Mouse (Mus musculus): ENCODE results near the gene Pou4f1. TPM values are rescaled to one million over a fixed set of nuclear protein-coding genes. Genes with fewer than 3 reads are reported as not detected.
A peak's percentile ranks its signal among the peaks of the same experiment; 100 is the strongest.

The Pou4f1 gene
- polyA plus RNA-seq, 1 experiment from 2014 or later: 1.5 TPM

DNA sequence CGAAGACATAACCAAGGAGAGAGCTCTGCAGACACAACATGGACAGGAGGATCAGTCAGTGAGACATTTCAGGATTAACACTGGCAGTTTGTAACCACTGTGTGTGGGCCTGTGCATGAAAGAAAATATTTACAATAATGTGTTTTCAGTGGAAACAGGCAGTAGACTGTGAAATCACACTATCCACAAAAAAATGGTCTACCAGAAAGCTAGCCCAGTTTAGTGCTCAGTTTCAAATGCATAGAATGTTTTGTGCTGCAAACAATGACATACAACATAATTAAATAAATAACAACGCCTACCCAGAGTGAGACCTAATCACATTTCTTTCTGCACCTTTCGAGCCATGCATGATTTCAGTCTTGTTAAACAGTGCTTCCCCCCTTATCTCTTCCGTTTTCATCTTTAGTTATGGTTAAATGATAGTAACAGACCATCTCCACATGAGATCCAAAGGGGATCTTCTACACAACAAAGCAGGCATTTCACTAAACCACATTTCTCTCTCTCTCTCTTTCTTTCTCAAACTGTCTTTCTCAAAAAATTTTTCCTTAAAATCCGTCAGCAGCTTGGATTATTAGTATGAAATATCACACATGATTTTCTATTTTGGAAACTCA is 4.1 kb downstream of the Pou4f1 start:
- Histone ChIP-seq H3K4me1 (peaks cover 50% of the 10 kb centered on the region), H3K36me3 (replicated peaks) (no peaks in the 10 kb centered on the region), H3K9me3 (no peaks in the 10 kb centered on the region), H3K4me3 (no peak overlapping the region), H3K27ac (no peak overlapping the region), H3K27me3 (ENCODE audit: poor library complexity, severe bottlenecking) (peaks cover 100% of the 10 kb centered on the region)
- WGBS: 2% methylated on average over 5 of the region's 5 CpGs
- no peak for DNase-seq (ENCODE audit: extremely low spot score, low spot score)

- no peaks in the 10 kb centered on the region for H3K36me3 ChIP-seq (replicated peaks)
- peaks cover 100% of the 10 kb centered on the region for H3K27me3 ChIP-seq (ENCODE audit: poor library complexity, severe bottlenecking)
- H3K4me1 ChIP-seq: peaks cover 47% of the 10 kb centered on the region
- DNase-seq (ENCODE audit: extremely low spot score, low spot score): no peak
- 1% methylated on average over 10 of the region's 10 CpGs for WGBS
- peak overlapping the region; percentile 51; the same call in 1 of the 2 replicates for H3K4me3 ChIP-seq
- H3K27ac ChIP-seq: no peak overlapping the region
- no peaks in the 10 kb centered on the region for H3K9me3 ChIP-seq
Measured at GRCm38 (mm10) chr14:104461286-104462240, 6.2 kb downstream of the Pou4f1 start.

DNA sequence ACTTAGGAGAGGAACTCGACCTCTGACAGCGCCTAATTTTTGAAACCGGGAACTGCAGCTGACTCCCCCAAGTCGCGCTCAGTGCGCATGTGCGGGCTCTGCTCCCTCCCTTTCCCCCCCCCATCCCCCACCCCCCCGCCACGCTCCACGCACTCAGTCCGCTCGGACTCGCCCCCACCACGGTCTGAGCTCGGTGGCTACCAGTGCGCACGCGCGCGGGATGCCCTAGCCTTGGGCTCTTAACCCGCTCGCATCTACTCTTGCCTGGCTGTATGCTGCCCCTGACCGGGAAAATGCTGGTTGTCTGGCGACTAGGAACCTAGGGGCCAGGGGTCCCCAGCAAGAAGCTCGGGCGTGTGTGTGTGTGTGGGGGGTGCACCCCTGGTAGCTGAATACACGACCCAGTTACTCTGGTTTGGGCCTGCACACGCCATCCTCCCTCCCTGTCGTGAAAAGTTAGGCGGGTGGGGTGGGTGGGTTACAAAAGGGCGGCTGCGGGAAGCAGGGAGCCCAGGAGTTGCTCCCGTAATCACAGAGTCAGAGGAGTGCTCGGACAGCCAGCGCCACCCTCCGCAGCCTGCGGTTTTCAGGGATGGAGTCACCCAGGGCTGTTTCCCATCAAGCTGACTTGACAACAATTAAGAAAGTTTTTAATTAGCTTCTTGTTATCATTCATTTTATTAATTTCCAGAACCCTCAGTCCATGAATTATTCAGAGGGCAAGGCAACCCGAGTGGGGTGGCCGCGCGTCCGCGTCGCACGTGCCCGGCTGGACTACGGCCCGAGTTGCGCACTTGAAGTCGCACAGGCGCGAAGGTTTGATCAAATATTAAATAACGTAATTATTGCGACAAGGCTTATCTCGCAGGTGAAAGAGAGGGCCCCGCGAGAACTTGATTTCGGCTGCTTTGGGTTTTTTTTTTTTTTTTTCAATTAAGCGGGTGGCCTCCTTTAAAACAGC is 7.2 kb downstream of the Pou4f1 start:
- Histone ChIP-seq H3K4me1 (peaks cover 41% of the 10 kb centered on the region), H3K27me3 (ENCODE audit: poor library complexity, severe bottlenecking) (peaks cover 100% of the 10 kb centered on the region), H3K36me3 (replicated peaks) (no peaks in the 10 kb centered on the region), H3K4me3 (peak overlapping the region; percentile 51), H3K27ac (no peak overlapping the region), H3K9me3 (no peaks in the 10 kb centered on the region)
- under 1% methylated on average over 57 of the region's 59 CpGs for WGBS
- peak; percentile 84 for DNase-seq (ENCODE audit: extremely low spot score, low spot score)

- H3K9me3 ChIP-seq: no peaks in the 10 kb centered on the region
- H3K4me3 ChIP-seq: peak overlapping the region; percentile 51
- DNase-seq (ENCODE audit: extremely low spot score, low spot score): no peak
- WGBS: under 1% methylated on average over 25 of the region's 25 CpGs
- no peaks in the 10 kb centered on the region for H3K36me3 ChIP-seq (replicated peaks)
- peaks cover 38% of the 10 kb centered on the region for H3K4me1 ChIP-seq
- H3K27me3 ChIP-seq (ENCODE audit: poor library complexity, severe bottlenecking): peaks cover 100% of the 10 kb centered on the region
- H3K27ac ChIP-seq: no peak overlapping the region
Measured at GRCm38 (mm10) chr14:104459513-104460111, 8.2 kb downstream of the Pou4f1 start.

GRCm38 (mm10) chr14:104458728-104459512 is 8.9 kb downstream of the Pou4f1 start:
- Histone ChIP-seq H3K4me3 (no peak overlapping the region), H3K9me3 (no peaks in the 10 kb centered on the region), H3K27ac (no peak overlapping the region), H3K36me3 (replicated peaks) (no peaks in the 10 kb centered on the region), H3K4me1 (peaks cover 38% of the 10 kb centered on the region), H3K27me3 (ENCODE audit: poor library complexity, severe bottlenecking) (peaks cover 100% of the 10 kb centered on the region)
- under 1% methylated on average over 19 of the region's 19 CpGs for WGBS
- no peak for DNase-seq (ENCODE audit: extremely low spot score, low spot score)

DNA sequence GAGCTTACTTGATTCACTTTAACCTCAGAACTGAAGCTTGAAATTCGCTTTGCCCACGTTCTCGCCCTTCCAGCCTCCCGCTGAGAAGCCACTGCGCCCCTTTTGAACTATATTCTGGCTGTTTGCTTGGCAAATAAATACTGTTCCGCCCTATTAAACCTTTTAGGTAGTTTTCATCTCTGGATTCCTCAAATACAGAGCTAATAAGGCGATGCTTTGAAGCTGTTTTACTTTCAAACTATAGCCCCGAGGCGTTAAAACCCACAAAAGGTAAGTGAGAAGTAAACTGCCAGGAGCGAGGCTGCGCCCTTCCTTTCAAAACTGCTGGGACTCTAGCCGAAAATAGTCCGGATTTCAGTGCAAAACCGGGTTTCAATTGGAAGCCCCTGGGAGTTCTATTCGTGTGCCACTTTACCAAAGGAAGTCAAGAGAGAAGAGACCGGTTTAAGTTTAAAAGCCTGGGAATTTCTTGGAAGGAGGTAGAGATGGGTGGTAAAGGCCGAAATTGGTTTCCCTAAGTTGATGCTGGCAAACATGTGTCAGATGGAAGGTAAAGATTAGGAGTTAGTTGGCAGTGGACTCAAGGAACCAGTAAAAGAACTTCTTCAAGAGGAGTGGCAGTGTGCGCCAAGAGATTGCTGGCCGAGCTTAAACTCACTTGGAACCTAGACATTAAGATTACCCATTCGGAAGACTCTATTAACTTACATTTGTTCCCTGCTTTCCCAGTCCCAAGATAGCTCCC is 9.7 kb downstream of the Pou4f1 start:
- Histone ChIP-seq H3K36me3 (replicated peaks) (no peaks in the 10 kb centered on the region), H3K27me3 (ENCODE audit: poor library complexity, severe bottlenecking) (peaks cover 100% of the 10 kb centered on the region), H3K27ac (no peak overlapping the region), H3K9me3 (no peaks in the 10 kb centered on the region), H3K4me3 (no peak overlapping the region), H3K4me1 (peaks cover 38% of the 10 kb centered on the region)
- under 1% methylated on average over 20 of the region's 20 CpGs for WGBS
- peak; percentile 37 for DNase-seq (ENCODE audit: extremely low spot score, low spot score)

- Histone ChIP-seq H3K27me3 (ENCODE audit: poor library complexity, severe bottlenecking) (peaks cover 97% of the 10 kb centered on the region), H3K36me3 (replicated peaks) (no peaks in the 10 kb centered on the region), H3K9me3 (no peaks in the 10 kb centered on the region), H3K4me3 (no peak overlapping the region), H3K27ac (no peak overlapping the region), H3K4me1 (peaks cover 38% of the 10 kb centered on the region)
- 1% methylated on average over 5 of the region's 5 CpGs for WGBS
- DNase-seq (ENCODE audit: extremely low spot score, low spot score): no peak
Measured at GRCm38 (mm10) chr14:104456976-104457375, 10.8 kb downstream of the Pou4f1 start.

GRCm38 (mm10) chr14:104453824-104454223 is 14.0 kb downstream of the Pou4f1 start:
- Histone ChIP-seq H3K4me1 (peaks cover 15% of the 10 kb centered on the region), H3K4me3 (no peak overlapping the region), H3K36me3 (replicated peaks) (no peaks in the 10 kb centered on the region), H3K9me3 (no peaks in the 10 kb centered on the region), H3K27ac (no peak overlapping the region), H3K27me3 (ENCODE audit: poor library complexity, severe bottlenecking) (peaks cover 79% of the 10 kb centered on the region)
- peak; percentile 68 for DNase-seq (ENCODE audit: extremely low spot score, low spot score)
- whole genome bisulfite sequencing: 9% methylated on average over 4 of the region's 4 CpGs

DNA sequence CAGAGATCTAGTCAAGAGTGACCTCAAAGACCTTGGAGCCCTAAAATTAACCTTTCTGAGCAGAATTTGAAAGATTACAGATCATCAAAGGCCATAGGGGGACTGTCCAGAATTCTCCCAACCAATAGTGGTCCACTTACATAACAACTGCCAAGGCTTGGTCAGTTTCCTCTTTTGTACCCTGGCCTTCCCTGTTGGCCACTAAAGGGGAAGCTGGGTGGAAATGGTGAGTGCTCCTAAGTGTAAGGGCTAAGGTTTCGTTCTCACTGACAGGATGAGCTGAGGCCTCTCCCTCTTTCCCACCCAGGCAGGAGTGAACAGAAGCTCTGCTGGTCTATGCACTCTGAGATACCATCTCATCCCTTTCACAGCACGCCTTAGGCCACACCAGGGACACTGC is 33.5 kb downstream of the Pou4f1 start:
- H3K9me3 ChIP-seq: no peaks in the 10 kb centered on the region
- H3K4me1 ChIP-seq: no peaks in the 10 kb centered on the region
- H3K27ac ChIP-seq: no peak overlapping the region
- no peaks in the 10 kb centered on the region for H3K36me3 ChIP-seq (replicated peaks)
- no peaks in the 10 kb centered on the region for H3K27me3 ChIP-seq (ENCODE audit: poor library complexity, severe bottlenecking)
- no peak overlapping the region for H3K4me3 ChIP-seq
- no peak for DNase-seq (ENCODE audit: extremely low spot score, low spot score)
- 78% methylated on average over 2 of the region's 2 CpGs for WGBS

DNA sequence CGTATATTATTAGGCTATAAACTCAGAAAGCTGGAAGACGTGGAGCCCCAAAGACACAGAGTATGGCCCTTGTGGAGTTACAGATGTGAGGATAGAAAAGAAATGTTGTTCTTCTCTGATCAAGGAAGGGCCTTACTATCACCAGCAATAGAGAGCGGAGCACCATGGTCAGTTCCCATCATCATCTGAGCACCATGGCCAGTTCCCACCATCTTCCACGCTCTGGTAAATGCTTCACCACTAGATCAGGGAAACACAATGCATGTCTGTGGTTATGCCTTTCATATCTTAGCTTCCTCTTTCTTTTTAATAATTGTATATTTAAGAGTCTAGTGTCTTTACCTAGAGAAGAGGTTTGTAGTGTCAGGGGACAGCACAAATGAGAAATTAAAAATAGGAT is 37.0 kb downstream of the Pou4f1 start:
- Histone ChIP-seq H3K9me3 (no peaks in the 10 kb centered on the region), H3K4me1 (no peaks in the 10 kb centered on the region), H3K4me3 (no peak overlapping the region), H3K27ac (no peak overlapping the region), H3K36me3 (replicated peaks) (no peaks in the 10 kb centered on the region), H3K27me3 (ENCODE audit: poor library complexity, severe bottlenecking) (no peaks in the 10 kb centered on the region)
- WGBS: 78% methylated on average over 4 of the region's 4 CpGs
- no peak for DNase-seq (ENCODE audit: extremely low spot score, low spot score)
